Mouse (Mus musculus): ENCODE results near the gene Runx3. TPM values are rescaled to one million over a fixed set of nuclear protein-coding genes. Genes with fewer than 3 reads are reported as not detected.

Runx3 gene
- polyA plus RNA-seq, 1 experiment from 2014 or later = 0.09 TPM

DNA sequence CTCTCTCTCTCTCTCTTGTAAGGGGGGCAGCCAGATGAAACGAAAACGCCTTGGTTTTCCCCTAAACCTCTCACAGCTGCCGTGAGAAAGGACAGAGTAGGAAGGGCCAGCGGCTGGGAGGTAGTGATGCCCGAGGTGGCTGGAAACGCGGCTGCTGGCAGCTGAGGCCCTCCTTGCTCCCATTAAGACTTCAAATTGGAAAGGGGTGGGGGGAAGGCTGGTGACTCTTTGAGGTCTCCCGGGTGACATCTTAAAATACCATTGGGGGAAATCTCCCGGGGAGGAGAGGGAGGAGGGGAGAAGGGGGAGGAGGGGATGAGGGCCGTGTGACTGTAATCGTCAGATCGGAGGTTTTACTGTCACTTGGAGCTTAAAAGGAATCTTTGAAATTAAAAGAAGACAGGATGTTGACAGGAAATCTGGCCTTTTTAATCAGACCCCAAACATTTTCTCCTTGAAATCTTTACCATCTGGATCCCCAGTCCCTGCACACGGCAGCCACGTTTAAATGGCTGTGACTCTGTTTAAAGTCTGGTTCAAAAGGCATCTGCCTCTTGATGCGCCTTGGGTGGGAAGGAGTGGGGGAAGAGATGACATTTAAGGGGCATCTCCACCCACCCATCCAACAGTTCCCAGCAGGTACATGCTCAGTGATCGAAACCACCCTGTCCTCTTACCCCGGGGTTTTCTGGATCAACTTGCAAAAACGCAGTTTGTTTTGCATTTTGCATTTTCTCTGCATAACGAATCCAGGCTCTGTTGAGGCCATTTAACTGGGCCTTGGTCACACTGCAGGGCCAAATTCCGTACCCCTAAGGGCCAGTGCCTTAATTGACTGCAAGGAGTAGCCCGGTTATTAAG lies 33.9 kb downstream of the Runx3 start:
- H3K4me1 ChIP-seq (replicated peaks) = peaks cover 39% of the 10 kb centered on the region

DNA sequence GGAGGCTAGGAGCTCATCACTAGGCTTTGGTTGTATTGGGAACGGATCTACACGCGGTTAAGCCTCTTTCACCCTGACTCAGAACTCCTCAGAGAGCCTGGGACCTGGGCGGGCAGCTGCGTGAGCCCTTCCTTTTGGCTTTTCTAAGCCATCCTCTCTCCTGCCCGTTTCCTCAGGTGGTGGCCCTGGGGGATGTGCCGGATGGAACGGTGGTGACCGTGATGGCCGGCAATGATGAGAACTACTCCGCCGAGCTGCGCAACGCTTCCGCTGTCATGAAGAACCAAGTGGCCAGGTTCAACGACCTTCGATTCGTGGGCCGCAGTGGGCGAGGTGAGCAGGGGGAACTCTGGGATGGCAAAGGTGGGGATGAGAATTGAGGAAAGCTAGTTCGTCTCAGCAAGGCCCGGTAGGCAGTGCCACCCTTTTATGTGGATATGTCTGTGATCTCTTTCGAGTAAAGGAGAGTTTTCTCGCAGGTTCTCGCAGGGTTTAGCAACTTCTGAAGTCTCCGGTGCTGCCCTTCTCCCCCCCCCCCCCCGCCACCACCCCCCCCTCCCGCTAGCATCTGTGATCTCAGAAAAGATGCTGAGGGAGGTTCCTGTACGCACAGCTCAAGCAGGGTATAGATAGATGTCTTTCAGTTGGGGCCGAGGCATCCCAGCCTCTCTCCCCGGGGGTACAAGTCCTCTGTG lies 34.8 kb downstream of the Runx3 start:
- DNase-seq (ENCODE audit: low spot score) = peak; percentile 52
- Histone ChIP-seq H3K4me1 (replicated peaks) (peaks cover 41% of the 10 kb centered on the region), H3K4me3 (no peak overlapping the region), H3K27me3 (ENCODE audit: insufficient read depth, poor library complexity, severe bottlenecking) (peaks cover 100% of the 10 kb centered on the region), H3K27ac (no peak overlapping the region), H3K9me3 (no peaks in the 10 kb centered on the region), H3K36me3 (no peaks in the 10 kb centered on the region)
- 2% methylated on average over 30 of the region's 31 CpGs for WGBS

More for the DNA sequence above, 33.9 kb downstream of the Runx3 start:
- H3K27ac ChIP-seq = no peak overlapping the region
- DNase-seq (ENCODE audit: low spot score) = peak; percentile 47
- H3K4me3 ChIP-seq = no peak overlapping the region
- 1% methylated on average over 21 of the region's 21 CpGs for WGBS
- peaks cover 100% of the 10 kb centered on the region for H3K27me3 ChIP-seq (ENCODE audit: insufficient read depth, poor library complexity, severe bottlenecking)
- no peaks in the 10 kb centered on the region for H3K36me3 ChIP-seq
- no peaks in the 10 kb centered on the region for H3K9me3 ChIP-seq

DNA sequence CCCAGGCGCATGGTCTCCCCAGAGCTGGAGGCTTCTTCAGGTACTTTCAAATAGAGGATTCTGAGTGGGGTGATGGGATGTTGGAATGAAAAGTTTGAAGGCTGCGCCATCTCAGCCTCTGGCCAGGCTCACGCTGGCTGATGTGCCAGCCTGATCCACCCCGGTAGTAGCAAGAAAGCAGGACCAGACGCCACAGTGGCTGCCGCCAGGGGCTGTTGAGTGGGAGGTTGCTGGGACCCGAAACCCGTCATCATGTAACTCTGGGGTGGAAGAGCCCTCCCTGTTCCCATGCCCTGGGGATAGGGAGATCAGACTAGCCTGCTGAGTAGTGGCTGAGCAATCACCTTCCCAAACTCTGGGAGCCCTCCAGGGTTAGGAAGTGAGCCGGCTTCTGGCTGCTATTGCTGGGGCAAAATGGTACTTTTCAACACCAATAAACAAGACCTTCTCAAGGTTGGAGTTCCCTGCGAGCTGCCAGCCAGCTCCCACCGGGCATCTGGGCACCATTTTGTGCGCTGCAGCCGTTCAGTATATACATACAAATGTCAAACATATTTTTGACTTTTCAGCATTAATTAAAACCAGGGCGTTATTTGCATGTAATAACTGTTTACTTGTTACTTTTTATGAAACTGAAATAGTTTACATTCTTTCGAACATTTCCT lies 35.5 kb downstream of the Runx3 start:
- H3K27ac ChIP-seq = no peak overlapping the region
- no peaks in the 10 kb centered on the region for H3K36me3 ChIP-seq
- H3K9me3 ChIP-seq = no peaks in the 10 kb centered on the region
- no peak overlapping the region for H3K4me3 ChIP-seq
- peaks cover 44% of the 10 kb centered on the region for H3K4me1 ChIP-seq (replicated peaks)
- 7% methylated on average over 15 of the region's 15 CpGs for WGBS
- H3K27me3 ChIP-seq (ENCODE audit: insufficient read depth, poor library complexity, severe bottlenecking) = peaks cover 100% of the 10 kb centered on the region
- DNase-seq (ENCODE audit: low spot score) = peak; percentile 39

DNA sequence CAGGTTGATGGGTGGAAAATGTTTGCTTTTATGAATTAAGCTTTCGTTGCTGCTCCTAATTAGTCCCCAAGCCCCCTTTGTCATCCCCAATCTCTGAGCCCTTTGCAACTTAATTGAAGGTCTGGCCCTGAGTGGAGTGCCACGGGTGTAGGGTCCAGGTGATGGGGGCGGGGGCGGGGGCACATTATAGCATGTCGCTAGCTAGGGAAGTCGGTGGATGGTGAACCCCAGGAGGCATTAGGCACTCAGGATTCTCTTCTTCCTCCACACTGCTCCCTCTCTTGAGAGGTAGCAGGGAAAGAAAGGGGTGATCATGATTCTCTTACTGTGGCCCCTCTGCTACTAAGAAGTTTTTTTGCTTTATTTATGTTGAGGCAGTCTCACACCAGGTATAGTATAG lies 36.1 kb downstream of the Runx3 start:
- Histone ChIP-seq H3K36me3 (no peaks in the 10 kb centered on the region), H3K4me1 (replicated peaks) (peaks cover 44% of the 10 kb centered on the region), H3K4me3 (no peak overlapping the region), H3K9me3 (no peaks in the 10 kb centered on the region), H3K27ac (no peak overlapping the region), H3K27me3 (ENCODE audit: insufficient read depth, poor library complexity, severe bottlenecking) (peaks cover 100% of the 10 kb centered on the region)
- no peak for DNase-seq (ENCODE audit: low spot score)
- 9% methylated on average over 6 of the region's 6 CpGs for WGBS

DNA sequence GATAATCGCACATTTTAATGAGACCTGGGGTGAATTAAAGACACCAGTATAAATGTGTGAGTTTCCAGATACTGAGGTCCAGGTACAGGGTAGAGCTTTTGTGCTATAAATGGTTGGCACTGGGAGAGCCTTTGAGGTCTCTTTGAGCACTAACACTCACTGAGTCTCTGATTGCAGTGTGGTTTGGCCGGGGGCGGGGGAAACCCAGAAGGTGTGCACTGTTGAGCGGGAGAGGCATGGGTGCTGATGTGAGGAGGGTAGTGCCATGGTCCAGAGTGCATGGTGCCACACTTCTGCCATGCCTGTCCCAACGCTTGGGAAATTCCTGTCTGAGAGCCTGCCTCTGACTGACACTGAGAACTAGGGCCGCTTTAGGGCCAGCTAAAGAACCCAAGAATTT lies 36.9 kb downstream of the Runx3 start:
- no peak for DNase-seq (ENCODE audit: low spot score)
- peaks cover 93% of the 10 kb centered on the region for H3K27me3 ChIP-seq (ENCODE audit: insufficient read depth, poor library complexity, severe bottlenecking)
- no peaks in the 10 kb centered on the region for H3K9me3 ChIP-seq
- 11% methylated on average over 6 of the region's 6 CpGs for WGBS
- no peak overlapping the region for H3K4me3 ChIP-seq
- peaks cover 38% of the 10 kb centered on the region for H3K4me1 ChIP-seq (replicated peaks)
- H3K27ac ChIP-seq = no peak overlapping the region
- H3K36me3 ChIP-seq = no peaks in the 10 kb centered on the region

DNA sequence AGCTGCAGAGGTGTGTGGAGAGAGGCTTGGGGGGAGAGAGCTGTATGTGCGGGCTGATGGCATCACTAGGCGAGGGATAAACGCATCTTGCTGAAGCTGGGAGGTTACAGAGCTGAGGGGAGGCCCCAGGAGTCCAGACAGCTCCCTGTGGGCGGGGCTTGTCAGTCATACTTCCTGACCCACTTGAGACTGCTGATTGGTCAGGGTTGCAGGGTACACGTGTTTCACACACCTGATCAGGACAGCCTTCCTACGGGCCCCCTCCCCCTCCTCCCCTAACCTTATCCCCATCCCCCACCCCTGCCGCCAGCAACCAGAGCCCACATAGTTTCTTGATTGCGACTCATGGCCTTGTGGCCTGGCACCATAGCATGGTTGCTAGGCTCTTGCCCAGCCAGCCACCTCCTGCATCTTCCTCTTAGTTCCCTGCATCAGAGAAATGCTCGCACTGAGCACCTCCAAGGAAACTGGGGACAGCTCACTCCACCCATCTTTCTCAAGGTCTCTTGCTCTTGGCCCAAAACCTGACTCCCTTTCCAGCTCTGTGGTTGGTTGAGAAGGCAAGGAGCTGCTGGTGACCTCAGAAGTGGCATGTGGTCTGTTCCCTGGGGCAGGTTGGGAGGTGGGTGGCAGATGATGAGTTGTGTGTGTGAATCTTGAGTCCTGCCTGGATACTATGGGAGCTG lies 38.4 kb downstream of the Runx3 start:
- H3K4me1 ChIP-seq (replicated peaks) = peaks cover 23% of the 10 kb centered on the region
- H3K9me3 ChIP-seq = no peaks in the 10 kb centered on the region
- no peak overlapping the region for H3K27ac ChIP-seq
- DNase-seq (ENCODE audit: low spot score) = no peak
- WGBS = 4% methylated on average over 9 of the region's 9 CpGs
- peaks cover 88% of the 10 kb centered on the region for H3K27me3 ChIP-seq (ENCODE audit: insufficient read depth, poor library complexity, severe bottlenecking)
- H3K36me3 ChIP-seq = no peaks in the 10 kb centered on the region
- H3K4me3 ChIP-seq = no peak overlapping the region

DNA sequence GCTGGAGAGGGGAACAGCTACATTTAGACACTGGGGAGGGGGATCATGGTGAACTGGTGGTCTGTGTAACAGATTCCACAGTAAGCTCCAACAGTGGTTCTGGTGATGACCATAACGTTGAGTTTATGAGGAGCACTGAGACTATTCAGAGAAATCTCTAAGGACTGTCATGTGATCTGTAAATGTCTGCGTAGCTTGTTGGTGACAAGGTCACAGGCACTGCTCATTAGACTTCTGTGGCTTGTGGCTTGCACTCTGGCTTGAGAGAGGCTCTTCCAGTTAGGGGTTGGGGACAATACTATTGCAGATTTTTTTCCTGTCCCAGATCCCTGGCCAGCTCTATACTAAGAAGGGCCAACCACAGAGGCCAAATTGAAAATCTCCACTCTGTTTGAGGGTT lies 39.2 kb downstream of the Runx3 start:
- H3K9me3 ChIP-seq = no peaks in the 10 kb centered on the region
- H3K4me3 ChIP-seq = no peak overlapping the region
- 55% methylated on average over 2 of the region's 2 CpGs for WGBS
- no peak overlapping the region for H3K27ac ChIP-seq
- no peak for DNase-seq (ENCODE audit: low spot score)
- no peaks in the 10 kb centered on the region for H3K36me3 ChIP-seq
- H3K27me3 ChIP-seq (ENCODE audit: insufficient read depth, poor library complexity, severe bottlenecking) = peaks cover 88% of the 10 kb centered on the region
- peaks cover 17% of the 10 kb centered on the region for H3K4me1 ChIP-seq (replicated peaks)

DNA sequence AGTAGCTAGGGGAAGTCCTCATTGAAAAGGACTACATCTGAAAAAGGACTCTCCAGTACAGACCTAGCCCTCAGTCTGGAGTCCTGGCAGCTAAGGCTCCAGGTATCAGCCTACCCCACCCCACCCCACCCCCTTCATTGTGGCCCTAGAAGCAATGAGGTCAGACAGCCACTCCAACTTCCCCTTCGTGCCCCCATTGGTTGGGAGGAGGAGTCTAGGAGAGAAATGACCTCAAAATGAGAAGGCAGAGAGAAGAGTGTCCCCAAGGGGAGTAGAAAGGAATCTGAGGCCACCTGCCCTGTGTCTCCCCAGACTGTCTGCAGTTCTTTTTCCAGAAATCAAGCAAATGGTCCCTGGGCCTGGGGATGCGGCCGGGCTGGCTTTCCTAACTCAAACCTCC lies 39.7 kb downstream of the Runx3 start:
- Histone ChIP-seq H3K27ac (no peak overlapping the region), H3K36me3 (no peaks in the 10 kb centered on the region), H3K27me3 (ENCODE audit: insufficient read depth, poor library complexity, severe bottlenecking) (peaks cover 88% of the 10 kb centered on the region), H3K9me3 (no peaks in the 10 kb centered on the region), H3K4me1 (replicated peaks) (peaks cover 17% of the 10 kb centered on the region), H3K4me3 (no peak overlapping the region)
- DNase-seq (ENCODE audit: low spot score) = no peak
- 64% methylated on average over 3 of the region's 3 CpGs for WGBS

DNA sequence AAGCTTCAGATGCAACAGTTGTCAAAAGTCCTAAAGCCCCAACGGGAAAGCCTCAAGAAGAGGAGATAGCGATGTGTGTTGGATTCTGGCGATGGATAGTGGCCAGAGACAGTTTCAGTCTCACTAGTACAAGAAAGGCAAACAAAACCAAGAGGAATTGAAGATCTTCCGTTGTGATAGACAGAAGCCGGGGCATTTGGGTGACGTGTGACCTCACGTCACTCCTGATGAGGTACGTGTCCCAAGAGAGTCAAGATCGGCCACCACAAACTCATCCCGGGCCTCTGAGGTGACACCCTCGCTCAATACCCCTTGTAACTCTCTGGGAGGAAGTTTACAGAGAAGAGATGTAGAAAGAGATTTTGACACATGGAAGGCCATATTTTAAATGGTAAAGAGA lies 41.0 kb downstream of the Runx3 start:
- no peak for DNase-seq (ENCODE audit: low spot score)
- 90% methylated on average over 11 of the region's 11 CpGs for WGBS
- no peak overlapping the region for H3K27ac ChIP-seq
- peaks cover 21% of the 10 kb centered on the region for H3K4me1 ChIP-seq (replicated peaks)
- peaks cover 88% of the 10 kb centered on the region for H3K27me3 ChIP-seq (ENCODE audit: insufficient read depth, poor library complexity, severe bottlenecking)
- no peaks in the 10 kb centered on the region for H3K9me3 ChIP-seq
- H3K4me3 ChIP-seq = no peak overlapping the region
- no peaks in the 10 kb centered on the region for H3K36me3 ChIP-seq

DNA sequence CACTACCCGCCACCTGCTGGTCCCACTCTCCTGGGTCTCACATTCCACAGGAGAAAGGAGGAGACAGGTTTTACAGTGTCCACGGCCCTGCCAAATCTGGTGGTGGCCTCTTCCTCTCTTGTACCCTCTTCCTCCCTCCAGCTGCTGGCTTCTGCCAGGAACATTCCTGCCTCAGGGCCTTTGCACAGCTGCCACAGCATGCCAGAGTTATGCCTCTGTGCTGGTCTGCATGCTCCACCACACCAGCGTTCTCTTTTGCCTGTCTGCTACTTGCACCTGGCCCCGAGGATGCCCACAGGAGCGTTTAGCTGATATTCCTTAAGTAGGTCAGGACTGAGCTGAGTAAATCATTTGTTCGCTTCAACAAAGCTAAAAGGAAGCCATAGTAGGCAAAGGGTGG lies 45.3 kb downstream of the Runx3 start:
- 56% methylated on average over 6 of the region's 6 CpGs for WGBS
- Histone ChIP-seq H3K4me3 (no peak overlapping the region), H3K4me1 (replicated peaks) (peaks cover 36% of the 10 kb centered on the region), H3K27me3 (ENCODE audit: insufficient read depth, poor library complexity, severe bottlenecking) (peaks cover 86% of the 10 kb centered on the region), H3K9me3 (no peaks in the 10 kb centered on the region), H3K27ac (no peak overlapping the region), H3K36me3 (no peaks in the 10 kb centered on the region)
- DNase-seq (ENCODE audit: low spot score) = no peak

DNA sequence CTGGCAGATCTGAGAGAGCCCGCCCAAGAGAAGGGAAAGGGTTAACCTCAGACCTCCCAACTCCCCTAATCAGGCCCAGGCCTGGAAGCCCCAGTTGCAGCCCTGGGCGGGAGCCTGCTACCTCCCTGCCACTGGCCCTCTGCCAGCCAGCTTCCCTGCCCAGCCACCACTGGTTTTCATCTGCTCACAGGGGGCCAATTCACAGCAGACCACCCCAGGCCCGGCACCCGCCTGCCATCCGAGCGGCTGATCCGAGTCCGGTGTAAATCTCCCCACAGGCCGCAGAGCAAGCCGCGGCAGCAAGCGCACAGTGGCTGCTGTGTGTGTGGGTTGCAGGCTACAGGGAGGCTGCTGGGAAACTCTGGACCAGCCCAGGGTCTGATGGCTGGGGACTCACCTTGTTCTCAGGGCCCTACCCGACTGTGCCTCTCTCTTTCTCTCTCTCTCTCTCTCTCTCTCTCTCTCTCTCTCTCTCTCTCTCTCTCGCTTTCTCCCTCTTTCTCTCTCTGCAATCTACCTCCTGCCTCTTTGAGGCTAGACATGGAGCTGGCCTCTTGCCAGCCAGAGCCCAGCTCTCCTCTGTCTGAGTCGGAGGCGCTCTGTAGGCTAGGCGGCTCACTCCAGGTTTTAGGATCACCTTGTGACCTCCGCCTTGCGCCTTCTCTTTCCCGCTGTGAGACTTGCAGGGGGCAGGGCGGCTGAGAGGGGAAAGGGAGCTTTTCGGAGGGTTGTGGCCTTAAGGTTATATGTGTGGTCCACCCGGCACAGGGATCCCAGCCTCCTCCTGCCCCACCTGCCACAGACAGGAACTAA lies 46.2 kb downstream of the Runx3 start:
- peak; percentile 56 for DNase-seq (ENCODE audit: low spot score)
- H3K36me3 ChIP-seq = no peaks in the 10 kb centered on the region
- no peaks in the 10 kb centered on the region for H3K9me3 ChIP-seq
- H3K4me3 ChIP-seq = peak overlapping the region; percentile 37
- peaks cover 86% of the 10 kb centered on the region for H3K27me3 ChIP-seq (ENCODE audit: insufficient read depth, poor library complexity, severe bottlenecking)
- peaks cover 43% of the 10 kb centered on the region for H3K4me1 ChIP-seq (replicated peaks)
- WGBS = 3% methylated on average over 23 of the region's 23 CpGs
- peak overlapping the region; percentile 64 for H3K27ac ChIP-seq
